Mouse (Mus musculus) frontal cortex, adult (tissue): ENCODE data around the gene Zmym5.
"Not testable (repeated sequence)": the region's sequence is repeated elsewhere in the genome, so short reads cannot be mapped to it uniquely, and the experiment has no call there.

Experiments used
- ATAC-seq: cut with Nextera tagmentation; 2 replicates; pipeline ENCODE4 v1.9.2; 2017; ENCODE audit warnings: mild to moderate bottlenecking, moderate library complexity, mixed read lengths; ENCODE audit not compliant: low TSS enrichment

Gene Zmym5

DNA sequence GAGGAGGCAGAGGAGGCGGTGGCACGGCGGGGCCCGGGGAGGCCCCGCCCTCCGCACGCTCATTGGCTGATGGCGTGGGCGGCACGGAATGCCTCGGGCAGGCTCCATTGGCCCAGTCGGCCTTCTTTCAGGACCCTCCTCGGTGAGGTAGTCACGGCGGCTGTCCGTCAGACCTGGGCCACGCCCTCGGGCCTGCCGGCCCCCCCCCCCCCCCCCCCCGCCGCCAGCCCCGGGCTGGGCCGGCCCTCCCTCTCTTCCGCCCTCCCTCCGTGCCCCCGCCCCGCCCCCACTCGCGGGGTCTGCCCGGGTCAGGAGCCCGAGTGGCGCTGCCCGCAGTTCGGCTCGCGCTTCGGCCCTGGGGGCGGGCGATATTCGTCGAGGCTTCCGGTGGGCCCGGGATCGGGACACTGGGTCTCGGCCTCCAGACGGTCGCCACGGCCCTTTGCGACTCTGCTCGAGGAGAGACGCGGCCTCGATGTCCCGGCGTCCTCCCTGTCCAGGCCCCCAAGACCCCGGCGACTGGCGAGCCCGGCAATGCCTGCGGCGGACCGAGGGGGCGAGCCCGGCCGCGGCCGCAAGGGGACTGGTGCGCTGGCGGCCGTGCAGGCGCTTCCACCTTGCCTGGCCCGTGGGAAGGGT lies at the start of gene Zmym5:
TSS of gene Zmym5 (minus strand) at position 16 of the 639 bp plus-strand sequence.
- ATAC-seq: peak; percentile 93

DNA sequence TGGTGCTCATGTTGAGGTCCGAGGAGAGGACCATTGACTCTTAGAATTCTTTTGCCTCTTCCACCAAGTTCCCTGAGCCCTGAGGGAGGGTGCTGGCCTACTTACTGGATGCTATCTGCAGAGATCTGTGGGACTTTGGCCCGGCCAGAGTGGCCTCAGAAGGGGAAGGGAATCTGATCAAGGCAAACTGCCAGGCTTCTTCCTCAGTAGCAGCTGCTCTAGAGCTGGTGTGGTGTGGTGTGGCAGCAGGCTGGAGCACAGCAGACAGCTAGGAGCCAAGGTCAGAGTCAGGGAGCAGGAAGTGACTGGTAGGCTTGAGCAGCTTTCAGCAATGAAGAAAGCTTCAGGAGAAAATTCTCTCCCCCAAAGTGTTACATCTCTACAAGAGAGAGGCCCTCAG lies 38.2 kb upstream of the Zmym5 start:
- ATAC-seq: no peak

DNA sequence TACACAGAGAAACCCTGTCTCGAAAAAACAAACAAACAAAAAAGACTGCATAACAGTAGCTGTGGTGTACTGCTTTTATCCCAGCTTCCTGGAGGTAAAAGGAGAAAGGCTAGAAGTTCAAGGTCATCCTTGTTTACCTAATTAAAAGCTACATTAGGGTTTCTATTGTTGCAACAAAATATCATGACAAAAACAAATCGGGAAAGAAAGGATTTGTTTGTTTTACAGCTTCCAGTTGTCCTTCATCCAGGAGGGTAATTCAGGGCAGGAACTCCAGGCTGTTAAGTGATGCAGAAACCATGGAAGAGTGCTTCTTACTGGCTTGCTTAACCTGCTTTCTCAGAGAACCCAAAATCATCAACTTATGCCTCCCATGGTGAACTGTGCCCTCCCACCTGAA lies 36.8 kb upstream of the Zmym5 start:
- no peak for ATAC-seq

DNA sequence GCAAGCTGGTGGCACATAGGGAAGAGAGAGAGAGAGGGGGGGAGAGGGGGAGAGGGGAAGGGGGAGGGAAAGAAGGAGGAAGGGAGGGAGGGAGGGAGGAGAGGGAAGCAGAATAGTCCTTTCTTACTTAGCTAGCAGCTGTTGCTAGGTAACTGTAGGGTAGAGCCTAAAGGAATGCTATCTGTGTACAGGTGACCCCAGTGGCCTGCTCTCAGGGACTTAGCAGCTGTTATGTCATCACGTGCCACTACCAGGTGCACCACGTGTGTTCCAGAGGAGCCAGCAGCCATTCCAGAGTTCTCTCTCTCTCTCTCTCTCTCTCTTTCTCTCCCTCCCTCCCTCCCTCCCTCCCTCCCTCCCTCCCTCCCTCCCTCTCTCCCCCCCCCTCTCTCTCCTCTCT lies 33.0 kb upstream of the Zmym5 start:
- ATAC-seq: no peak

DNA sequence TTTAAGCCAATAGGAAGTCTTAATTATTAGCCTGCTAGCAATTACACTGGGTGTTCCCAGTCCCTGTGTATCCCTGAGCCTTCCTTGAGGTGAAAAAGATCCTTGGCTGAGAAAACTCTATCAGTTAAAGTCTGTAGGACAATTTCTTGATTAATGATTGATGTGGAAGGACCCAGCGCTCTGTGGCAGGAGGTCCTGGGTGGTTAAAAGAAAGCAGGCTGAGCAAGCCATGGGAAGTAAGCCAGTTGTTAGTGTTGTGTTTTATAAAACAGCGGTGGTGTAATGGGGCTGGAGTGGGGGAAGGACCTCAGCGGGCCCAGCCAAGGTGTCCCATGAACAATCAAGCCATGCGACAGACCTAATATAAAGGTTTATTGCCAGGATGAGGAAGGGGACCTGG lies 32.5 kb upstream of the Zmym5 start:
- ATAC-seq: no peak

DNA sequence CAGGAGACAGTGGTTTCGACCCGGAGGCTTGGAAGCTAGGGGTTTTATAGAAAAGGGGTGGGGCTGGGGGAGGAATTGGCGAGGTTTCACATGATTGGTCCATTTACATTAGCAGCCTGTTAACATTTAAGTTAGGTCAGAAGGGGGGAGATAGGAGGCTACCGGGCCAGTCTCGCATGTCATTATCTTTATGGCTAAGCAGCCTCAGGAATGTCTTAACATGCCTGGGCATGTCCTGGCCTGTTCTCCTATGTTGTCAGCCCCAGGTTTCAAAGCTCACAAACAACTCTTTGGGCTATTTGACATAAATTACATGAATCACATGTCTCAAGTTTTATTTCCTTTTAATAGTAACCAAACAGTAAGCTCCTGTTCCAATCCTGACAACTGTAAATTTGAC lies 23.1 kb upstream of the Zmym5 start:
- ATAC-seq: not testable (repeated sequence)

DNA sequence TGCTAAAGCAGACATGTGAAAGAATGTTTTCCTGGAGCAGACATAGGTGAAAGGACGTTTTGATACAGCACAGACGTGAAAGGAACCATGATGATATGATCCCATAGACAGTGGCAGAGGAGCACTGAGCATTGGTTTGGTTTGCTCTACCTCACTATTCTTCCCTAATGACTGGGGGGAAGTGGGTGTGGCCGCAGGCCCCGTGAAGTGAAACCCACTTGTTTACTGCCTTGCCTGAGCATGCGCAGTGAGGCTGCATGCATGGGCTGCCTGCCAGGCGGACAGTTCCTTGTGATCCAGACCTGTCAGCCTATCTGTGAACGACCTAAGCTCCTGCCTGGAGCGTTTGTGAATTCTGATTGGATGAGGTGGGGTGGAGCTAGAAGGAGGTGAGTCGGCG lies 21.7 kb upstream of the Zmym5 start:
- not testable (repeated sequence) for ATAC-seq

DNA sequence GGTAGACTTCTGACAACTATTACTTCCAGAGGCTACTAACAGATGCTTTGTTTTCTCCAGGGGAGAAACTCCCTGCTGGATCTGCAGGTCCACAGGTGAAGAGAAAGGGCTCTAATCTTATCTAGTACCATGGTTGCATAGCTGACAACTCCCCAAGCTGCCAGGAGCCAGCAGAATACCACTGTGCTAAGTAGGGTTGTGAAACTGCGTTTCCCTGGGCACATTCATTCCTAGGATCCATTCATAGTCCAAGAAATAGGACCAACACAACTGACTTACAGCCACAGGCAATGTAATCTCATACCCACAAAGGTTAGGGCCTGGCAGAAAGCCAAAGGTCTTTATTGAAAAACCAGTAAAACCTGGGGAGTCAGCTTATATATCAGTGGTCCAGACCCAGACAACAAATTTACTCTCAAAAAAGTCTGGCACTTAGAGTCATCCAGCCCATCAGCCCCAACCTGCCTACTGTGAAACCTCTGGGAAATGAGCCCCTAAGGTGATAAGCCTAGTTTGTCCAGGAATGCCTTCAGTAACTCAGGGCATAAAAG lies 21.1 kb upstream of the Zmym5 start:
- ATAC-seq: no peak

DNA sequence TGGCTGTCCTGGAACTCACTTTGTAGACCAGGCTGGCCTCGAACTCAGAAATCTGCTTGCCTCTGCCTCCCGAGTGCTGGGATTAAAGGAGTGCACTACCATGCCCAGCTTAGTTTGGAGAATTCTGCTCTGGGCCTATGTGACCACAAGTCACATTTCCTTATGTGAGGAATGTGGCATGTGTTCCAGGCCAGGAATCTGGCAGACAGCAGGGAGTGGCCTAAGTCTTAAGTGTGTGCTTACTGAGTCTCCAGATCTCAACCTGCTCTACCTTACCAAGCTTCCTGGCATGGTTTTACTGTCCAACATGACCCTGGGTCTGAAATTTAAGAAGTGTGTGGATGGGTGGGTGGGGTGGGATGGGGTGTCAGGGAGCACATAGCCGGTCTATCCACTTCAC lies 20.6 kb upstream of the Zmym5 start:
- no peak for ATAC-seq

DNA sequence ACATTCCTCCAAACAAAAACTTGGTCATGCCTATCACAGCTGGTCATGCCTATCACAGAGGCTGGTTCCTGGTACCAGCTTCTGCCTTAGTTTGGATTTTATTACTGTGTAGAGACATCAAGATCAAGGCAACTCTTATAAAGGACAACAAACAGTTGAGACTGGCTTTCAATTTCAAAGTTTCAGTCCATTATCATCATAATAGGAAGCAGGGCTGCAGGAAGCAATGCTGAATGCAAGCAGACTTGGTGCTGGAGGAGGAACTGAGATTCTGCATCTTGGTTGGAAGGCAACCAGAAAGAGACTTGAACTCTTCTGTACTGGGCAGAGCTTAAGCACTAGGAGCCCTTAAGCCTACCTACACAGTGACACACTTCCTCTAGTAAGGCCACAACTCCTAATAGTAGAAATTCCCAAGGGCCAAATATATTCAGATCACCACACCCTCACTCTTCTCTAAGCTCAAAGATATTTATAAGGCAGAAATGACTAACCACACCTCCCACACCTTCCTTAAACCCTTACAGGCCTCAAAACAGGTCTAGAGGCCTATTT lies 19.1 kb upstream of the Zmym5 start:
- no peak for ATAC-seq

DNA sequence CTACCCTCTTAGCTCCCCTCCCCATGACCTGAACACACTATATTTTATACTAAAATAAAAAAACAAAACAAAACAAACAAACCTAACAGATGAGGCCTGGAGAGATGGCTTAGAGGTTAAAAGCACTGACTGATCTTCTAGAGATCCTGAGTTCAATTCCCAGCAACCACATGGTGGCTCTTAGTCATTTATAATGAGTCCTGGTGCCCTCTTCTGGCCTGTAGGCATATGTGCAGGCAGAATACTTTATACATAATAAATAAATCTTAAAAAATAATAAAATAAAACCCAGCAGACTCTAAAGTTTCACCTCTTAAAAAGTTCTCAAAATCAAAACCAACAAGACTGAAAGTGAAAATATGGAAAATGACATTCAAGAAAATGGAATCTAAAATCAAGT lies 13.0 kb upstream of the Zmym5 start:
- no peak for ATAC-seq

DNA sequence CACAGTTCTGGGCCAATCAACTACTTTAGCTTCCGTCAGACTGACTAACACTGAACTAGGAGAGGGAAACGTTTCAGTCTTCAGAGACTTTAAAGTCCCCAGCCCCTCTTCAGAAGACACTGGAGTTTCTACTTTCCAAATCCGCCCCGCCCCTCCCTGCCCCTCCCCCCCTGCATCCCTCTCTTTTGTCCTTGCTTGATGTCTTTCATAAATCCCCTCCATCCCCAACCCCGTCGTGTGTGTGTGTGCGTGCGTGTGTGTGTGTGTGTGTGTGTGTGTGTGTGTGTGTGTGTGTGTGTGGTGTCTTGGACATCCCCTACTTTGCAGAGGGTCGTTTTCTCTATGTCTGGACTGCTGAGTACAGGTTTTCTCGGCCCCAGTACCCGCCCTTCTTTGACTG lies 6.1 kb upstream of the Zmym5 start:
- no peak for ATAC-seq

DNA sequence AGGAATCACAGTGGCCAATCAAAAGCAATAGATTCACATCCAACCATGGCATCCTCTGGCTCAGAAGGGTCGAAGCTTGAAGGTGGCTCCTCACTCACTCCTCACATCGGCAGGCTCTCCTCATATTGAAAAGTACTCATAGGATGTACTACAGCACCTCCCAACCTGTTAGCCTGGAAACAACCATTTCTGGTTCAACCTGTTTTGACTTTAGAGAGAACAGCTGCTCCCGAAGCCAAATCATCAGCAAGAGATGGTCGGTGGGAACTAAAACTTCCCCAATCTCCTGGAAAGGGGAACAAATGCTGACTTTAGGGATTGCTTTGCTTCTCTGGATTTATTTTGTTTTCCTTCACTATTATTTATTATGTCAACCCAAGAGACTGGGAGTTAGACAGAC lies 5.6 kb upstream of the Zmym5 start:
- no peak for ATAC-seq

DNA sequence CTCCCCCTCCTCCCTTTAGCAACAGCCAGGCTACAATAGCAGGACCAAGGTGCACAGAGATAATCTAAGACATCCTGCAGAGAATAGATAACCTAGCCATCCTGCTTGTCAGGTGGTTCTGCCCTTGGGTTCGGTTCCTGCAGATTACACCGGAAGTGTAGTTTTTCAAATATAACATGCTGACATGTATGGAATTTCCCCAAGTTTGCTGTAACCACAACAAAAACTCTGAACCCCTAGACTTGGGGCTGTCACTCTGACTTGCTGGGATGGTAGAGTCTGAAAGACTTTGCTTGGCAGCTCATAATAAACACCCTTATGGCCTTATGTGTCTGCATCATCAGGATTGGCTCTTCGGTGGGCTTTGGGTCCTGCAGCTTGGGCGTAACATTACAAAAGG lies 5.0 kb upstream of the Zmym5 start:
- no peak for ATAC-seq

DNA sequence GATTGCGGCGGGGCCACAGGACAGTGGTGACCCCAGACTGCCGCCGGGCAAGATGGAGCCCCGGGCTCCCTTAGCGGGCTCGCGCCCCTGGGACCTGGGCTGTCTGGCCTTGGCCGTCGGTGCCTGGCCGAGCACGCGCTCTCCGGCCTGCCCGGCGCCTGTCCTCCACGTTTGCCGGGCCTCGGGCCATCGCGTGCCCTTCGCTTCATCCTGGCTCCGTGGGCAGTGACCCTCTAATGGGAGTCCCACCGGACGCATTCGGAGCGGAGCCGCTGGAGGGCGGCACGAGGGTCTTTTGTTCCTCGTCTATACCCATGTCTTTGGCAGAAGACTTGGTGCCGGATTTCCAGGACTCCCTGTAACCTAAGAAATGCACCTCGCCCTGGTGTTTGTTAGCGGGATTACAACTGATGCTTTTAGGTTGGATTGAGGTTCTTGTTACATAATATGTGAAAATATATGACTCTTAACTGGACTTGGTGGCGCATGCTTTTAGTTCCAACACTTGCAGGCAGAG lies 1.1 kb upstream of the Zmym5 start:
- ATAC-seq: peak; percentile 39

DNA sequence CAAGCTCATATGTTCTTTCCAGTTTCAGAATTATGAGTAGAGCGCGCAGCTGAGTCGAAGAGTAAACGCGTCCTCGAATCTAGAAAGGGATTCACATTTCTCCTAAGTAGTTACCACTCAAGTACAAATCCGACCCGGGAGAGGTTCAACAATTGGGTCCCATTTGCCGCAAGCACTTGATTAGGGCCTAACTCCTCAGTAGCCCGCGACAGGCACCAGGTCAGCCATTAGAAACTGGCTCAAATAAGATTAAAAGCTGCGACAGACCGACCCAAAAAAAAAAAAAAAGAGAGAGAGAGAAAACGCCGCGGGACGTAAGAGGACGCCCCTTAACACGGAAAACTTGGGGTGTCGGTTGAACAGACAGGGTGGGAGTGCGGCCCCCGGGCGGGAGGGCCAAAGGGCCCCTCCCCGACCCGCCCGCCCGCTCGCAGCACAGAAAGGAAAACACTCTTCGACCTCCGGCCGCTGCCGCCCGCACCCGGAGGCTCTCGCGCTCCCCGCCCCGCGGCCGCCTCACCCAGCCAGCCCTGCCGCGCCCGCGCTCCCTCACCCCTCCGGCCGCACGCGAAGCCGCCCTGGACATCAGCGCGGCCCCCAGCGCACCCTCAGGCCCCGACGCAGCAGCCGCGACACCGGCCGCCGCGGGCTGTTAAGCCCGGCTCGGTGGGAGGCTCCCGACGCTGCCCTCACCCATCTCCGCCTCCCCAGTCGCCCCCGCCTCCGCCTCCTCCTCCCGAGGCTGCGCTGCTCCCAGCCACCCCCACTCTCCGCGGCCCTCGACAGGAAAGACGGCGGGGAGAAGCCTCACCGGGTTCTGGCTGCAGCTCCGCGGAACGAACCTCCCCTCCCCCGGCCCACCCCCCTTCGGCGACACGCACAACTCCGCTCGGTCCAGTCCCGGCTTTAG lies 480 bp downstream of the Zmym5 start:
- ATAC-seq: peak; percentile 8; the same call in 1 of the 2 replicates

DNA sequence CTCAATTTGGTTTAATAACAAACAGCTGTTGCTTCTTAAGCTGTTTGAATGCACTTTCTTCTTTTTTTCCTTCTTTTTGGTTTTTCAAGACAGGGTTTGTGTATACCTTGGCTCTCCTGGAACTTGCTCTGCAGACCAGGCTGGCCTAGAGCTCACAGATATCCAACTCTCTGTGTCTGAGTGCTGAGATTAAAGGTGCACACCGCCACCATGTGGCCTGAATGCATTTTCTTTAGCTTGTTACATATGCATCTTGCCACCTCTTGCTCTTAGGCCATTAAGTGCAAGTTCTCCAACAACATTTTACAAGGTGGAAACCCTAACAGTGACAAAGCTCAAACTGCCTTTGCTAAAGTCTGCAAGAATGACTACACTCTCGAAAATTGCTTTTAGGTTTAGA lies 18.3 kb downstream of the Zmym5 start:
- 0 out of 2 replicates have a peak, but pooled peaks have one; percentile 41 for ATAC-seq

DNA sequence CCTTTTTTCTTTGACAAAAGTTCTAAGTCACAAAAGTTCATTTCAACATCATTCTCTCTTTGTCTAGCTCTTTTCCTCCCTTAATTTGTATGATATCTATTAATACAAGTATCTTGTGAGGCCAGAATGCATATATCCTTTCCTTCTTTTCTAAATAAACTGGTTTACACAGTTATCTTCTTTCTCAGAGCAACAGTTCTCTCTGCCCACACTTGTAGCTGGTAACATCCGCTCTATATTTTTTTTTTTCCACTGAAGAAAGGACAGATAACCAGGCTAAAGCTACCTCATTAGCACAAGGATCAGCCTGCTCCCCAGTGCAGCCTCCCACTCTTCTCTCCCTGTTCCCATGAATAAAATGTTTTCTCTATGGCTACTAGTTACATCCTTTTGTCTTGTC lies 26.9 kb downstream of the Zmym5 start:
- ATAC-seq: no peak

DNA sequence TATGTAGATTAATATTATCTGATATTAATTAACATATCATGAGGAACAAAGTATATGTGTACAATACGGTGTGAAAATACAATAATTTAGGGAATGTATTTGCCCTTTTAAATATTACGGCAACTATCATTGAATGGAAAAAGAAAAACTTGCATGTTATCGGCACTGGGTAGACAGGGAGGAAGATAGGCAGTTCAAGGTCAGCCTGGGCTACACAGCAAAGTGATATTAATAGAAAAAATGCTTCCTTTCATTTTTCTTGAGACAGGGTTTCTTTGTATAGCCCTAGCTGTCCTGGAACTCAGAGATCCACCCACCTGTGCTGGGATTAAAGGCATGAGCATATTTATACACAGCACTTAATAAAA lies 32.6 kb downstream of the Zmym5 start:
- no peak for ATAC-seq

DNA sequence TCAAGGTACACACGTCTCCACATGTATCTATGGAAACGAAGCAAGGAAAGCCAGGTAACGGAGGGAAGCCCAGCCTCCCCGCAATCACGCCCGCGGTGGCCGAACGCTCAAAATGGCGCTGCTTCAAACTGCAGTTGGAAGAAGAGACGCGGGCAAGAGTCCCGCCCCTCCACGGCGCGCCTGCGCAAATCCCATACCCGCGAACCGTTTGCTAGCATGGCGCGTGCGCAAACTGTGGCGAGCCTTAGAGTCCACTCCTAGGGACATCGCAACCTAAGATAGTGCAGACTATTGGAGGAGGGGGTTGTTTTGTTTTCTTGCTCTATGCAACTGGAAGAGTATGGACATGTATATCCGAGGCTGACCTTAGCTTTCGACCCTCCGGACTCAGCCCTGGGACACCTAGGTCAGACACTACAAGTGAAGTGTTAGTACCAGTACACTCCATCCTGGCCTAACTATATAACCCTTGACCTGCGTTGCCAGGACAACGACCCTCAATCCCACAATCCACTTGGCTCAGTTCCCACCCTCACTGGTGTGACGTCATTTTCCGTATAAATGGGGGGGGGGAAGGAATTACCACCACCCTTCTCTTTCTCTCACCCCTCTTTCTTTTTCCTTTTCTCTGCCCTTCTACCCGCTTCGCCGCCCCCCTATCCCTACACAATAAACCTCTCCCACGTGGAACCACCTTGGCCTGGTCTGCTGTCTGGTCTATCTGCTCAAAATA lies 33.1 kb downstream of the Zmym5 start, which contains the start of gene Pspc1:
TSS of gene Pspc1 (minus strand) at position 117 of the 733 bp plus-strand sequence.
- ATAC-seq: peak; percentile 92

DNA sequence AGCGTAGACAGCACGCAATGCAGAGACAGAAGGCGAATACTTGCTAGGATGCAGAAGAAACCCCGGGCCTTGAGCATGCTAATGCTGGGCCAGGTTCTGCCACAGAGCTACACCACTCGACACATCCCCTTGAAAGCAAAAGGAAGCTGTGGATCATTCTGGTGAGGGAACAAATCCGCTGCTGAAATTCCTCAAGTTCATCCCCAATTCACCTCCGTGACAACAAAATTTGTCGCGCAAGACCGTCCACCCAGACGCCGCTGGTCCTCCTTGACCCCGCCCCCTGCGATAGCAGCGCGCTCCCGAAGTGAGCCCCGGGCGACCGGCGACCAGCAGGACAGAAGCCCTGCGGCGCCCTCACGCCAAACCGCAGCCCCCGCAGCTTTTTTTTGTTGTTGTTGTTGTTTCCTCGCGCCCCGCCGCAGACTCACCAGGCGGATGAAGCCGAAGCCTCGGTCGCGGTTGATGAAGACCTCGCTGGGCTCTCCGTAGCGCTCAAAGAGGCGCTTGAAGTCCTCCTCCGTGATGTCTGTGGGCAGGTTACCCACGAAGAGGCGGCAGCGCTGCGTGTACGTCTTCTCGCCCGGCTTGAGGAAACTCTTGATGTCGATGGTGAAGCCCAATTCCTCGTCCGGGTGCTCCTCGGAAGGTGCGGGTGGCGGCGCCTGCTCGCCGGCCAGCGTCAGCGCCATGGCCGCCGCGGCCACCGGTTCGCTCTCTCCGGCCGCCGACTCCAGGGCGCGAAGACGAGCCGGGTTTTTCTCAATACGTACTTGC lies 34.0 kb downstream of the Zmym5 start:
- ATAC-seq: peak; percentile 45
